ENCODE assay signal across 24 mouse cellular contexts in genomic region chr13:73252022-73252421, GRCm38 (mm10). TPM values are rescaled to one million over a fixed set of nuclear protein-coding genes. Genes with fewer than 3 reads are reported as not detected.
DNase-seq lines count a peak whose midpoint lies in the region; ATAC-seq and TF ChIP-seq lines count a peak whose summit lies in the region.
"Had no signal": no experiment of that assay in that cellular context is flagged by ENCODE, and none has a peak within 500 bp of the region (broad histone marks: within the 10 kb centered on the region; RNA-seq: fewer than 3 reads in every experiment).

No protein-coding gene starts in this region.

- H3K27ac ChIP-seq in forebrain, embryonic 11.5 days (ENCODE audit: low read depth, low read length) = no peak overlapping the region
- no peak overlapping the region for H3K27ac ChIP-seq in forebrain, embryonic 10.5 days
- H3K27ac ChIP-seq in kidney, adult 2 months (ENCODE audit: insufficient read depth, low read depth, low read length) = no peak overlapping the region
- no peak overlapping the region for H3K27ac ChIP-seq in kidney, embryonic 16.5 days (ENCODE audit: low read length)
- no peak overlapping the region for H3K27ac ChIP-seq in midbrain, postnatal 0 days (ENCODE audit: low read depth, low read length)
- H3K27ac ChIP-seq in midbrain, embryonic 16.5 days (ENCODE audit: low read length) = no peak overlapping the region
- H3K27ac ChIP-seq: forebrain, embryonic 13.5 days; heart, embryonic 15.5 days; hindbrain, embryonic 15.5 days; liver, embryonic 13.5 days; neural tube, embryonic 12.5 days; stomach, embryonic 15.5 days had no signal

- H3K27me3 ChIP-seq in forebrain, embryonic 11.5 days (ENCODE audit: control insufficient read depth, insufficient read depth, low read length) = peaks cover under 1% of the 10 kb centered on the region; the same call in 1 of the 2 replicates
- peaks cover 49% of the 10 kb centered on the region for H3K27me3 ChIP-seq in forebrain, embryonic 10.5 days (ENCODE audit: poor library complexity, severe bottlenecking)
- no peaks in the 10 kb centered on the region for H3K27me3 ChIP-seq in kidney, adult 2 months (replicated peaks; ENCODE audit: control insufficient read depth, insufficient read depth, low read length)
- H3K27me3 ChIP-seq in kidney, embryonic 16.5 days (ENCODE audit: insufficient read depth, low read length) = peaks cover 43% of the 10 kb centered on the region
- peaks cover 6% of the 10 kb centered on the region; the same call in 1 of the 2 replicates for H3K27me3 ChIP-seq in midbrain, postnatal 0 days (ENCODE audit: insufficient read depth, low read length)
- peaks cover 9% of the 10 kb centered on the region for H3K27me3 ChIP-seq in midbrain, embryonic 16.5 days (ENCODE audit: control insufficient read depth, insufficient read depth, low read depth, low read length)

- H3K4me3 ChIP-seq in forebrain, embryonic 11.5 days (ENCODE audit: low read depth, low read length) = no peak overlapping the region
- H3K4me3 ChIP-seq in forebrain, embryonic 10.5 days = no peak overlapping the region
- H3K4me3 ChIP-seq in kidney, adult 2 months (ENCODE audit: insufficient read depth, low read depth, low read length) = no peak overlapping the region
- no peak overlapping the region for H3K4me3 ChIP-seq in kidney, embryonic 16.5 days (ENCODE audit: low read length)
- no peak overlapping the region for H3K4me3 ChIP-seq in midbrain, postnatal 0 days (ENCODE audit: low read depth, low read length)
- H3K4me3 ChIP-seq in midbrain, embryonic 16.5 days (ENCODE audit: low read depth, low read length) = no peak overlapping the region
- H3K4me3 ChIP-seq: forebrain, embryonic 13.5 days; heart, embryonic 15.5 days; hindbrain, embryonic 15.5 days; liver, embryonic 13.5 days; neural tube, embryonic 12.5 days; stomach, embryonic 15.5 days had no signal

- TF ChIP-seq POLR2A in kidney, adult 2 months (IDR thresholded peaks at IDR 0.05; ENCODE audit: low read depth, low read length) = no peak

- no peak overlapping the region for H3K4me2 ChIP-seq in forebrain, embryonic 11.5 days (ENCODE audit: low read depth, low read length, severe bottlenecking)
- no peak overlapping the region for H3K4me2 ChIP-seq in kidney, embryonic 16.5 days (replicated peaks; ENCODE audit: low read depth, low read length)
- H3K4me2 ChIP-seq in midbrain, postnatal 0 days (ENCODE audit: low read depth, low read length, poor library complexity, severe bottlenecking) = no peak overlapping the region
- H3K4me2 ChIP-seq in midbrain, embryonic 16.5 days (ENCODE audit: low read length) = no peak overlapping the region
- H3K4me2 ChIP-seq: forebrain, embryonic 13.5 days; heart, embryonic 15.5 days; hindbrain, embryonic 15.5 days; liver, embryonic 13.5 days; neural tube, embryonic 12.5 days; stomach, embryonic 15.5 days had no signal

- H3K9me3 ChIP-seq in forebrain, embryonic 11.5 days (ENCODE audit: control insufficient read depth, low read length) = no peaks in the 10 kb centered on the region
- H3K9me3 ChIP-seq in forebrain, embryonic 10.5 days = no peaks in the 10 kb centered on the region
- H3K9me3 ChIP-seq in kidney, embryonic 16.5 days (ENCODE audit: low read length) = no peaks in the 10 kb centered on the region
- H3K9me3 ChIP-seq in midbrain, postnatal 0 days (ENCODE audit: low read length) = no peaks in the 10 kb centered on the region
- H3K9me3 ChIP-seq in midbrain, embryonic 16.5 days (replicated peaks; ENCODE audit: control insufficient read depth, low read length, poor library complexity, severe bottlenecking) = no peaks in the 10 kb centered on the region
- H3K9me3 ChIP-seq: forebrain, embryonic 13.5 days; heart, embryonic 15.5 days; hindbrain, embryonic 15.5 days; liver, embryonic 13.5 days; neural tube, embryonic 12.5 days; stomach, embryonic 15.5 days had no signal

- DNase-seq in forebrain, embryonic 11.5 days (ENCODE audit: low spot score) = peak; percentile 49
- no peak for DNase-seq in forebrain, embryonic 10.5 days (ENCODE audit: extremely low spot score, low spot score)
- DNase-seq in kidney, adult 2 months = no peak
- no peak for DNase-seq in midbrain, postnatal 0 days (ENCODE audit: low spot score)
- no peak for DNase-seq in embryo, embryonic 10.5 days (ENCODE audit: low spot score)
- DNase-seq in urinary bladder, postnatal 10 days (ENCODE audit: low spot score) = no peak
- DNase-seq: cerebellum, adult 9-10 months; embryo, embryonic 11 days; liver, embryonic 13.5 days; lung, postnatal 14 days; spleen, adult 18-20 months; thymus, postnatal 14 days had no signal

- TF ChIP-seq CTCF in kidney, adult 2 months (conservative IDR thresholded peaks at IDR 0.05; ENCODE audit: insufficient read depth, insufficient read length, low read depth, low read length) = 0 out of 2 replicates have a peak, but pooled peaks have one; percentile 29
- peak; percentile 38 for TF ChIP-seq CTCF in midbrain, postnatal 0 days (IDR thresholded peaks at IDR 0.05)

- no peak overlapping the region for H3K9ac ChIP-seq in forebrain, embryonic 11.5 days (ENCODE audit: low read length)
- H3K9ac ChIP-seq in kidney, embryonic 16.5 days (replicated peaks; ENCODE audit: low read length) = no peak overlapping the region
- no peak overlapping the region for H3K9ac ChIP-seq in midbrain, postnatal 0 days (replicated peaks; ENCODE audit: low read length, poor library complexity, severe bottlenecking)
- H3K9ac ChIP-seq in midbrain, embryonic 16.5 days (ENCODE audit: low read depth, low read length) = no peak overlapping the region
- H3K9ac ChIP-seq: forebrain, embryonic 13.5 days; heart, embryonic 15.5 days; hindbrain, embryonic 15.5 days; liver, embryonic 13.5 days; neural tube, embryonic 12.5 days; stomach, embryonic 15.5 days had no signal

- WGBS in forebrain, embryonic 11.5 days = 62% methylated on average over 5 of the region's 5 CpGs
- 64% methylated on average over 5 of the region's 5 CpGs for WGBS in forebrain, embryonic 10.5 days
- 56% methylated on average over 5 of the region's 5 CpGs for WGBS in kidney, adult 2 months
- 57% methylated on average over 5 of the region's 5 CpGs for WGBS in kidney, embryonic 16.5 days
- 68% methylated on average over 5 of the region's 5 CpGs for WGBS in midbrain, postnatal 0 days
- 51% methylated on average over 5 of the region's 5 CpGs for WGBS in midbrain, embryonic 16.5 days

- no peaks in the 10 kb centered on the region for H3K4me1 ChIP-seq in forebrain, embryonic 11.5 days (replicated peaks; ENCODE audit: control insufficient read depth, insufficient read depth, low read length)
- no peaks in the 10 kb centered on the region for H3K4me1 ChIP-seq in forebrain, embryonic 10.5 days
- H3K4me1 ChIP-seq in kidney, adult 2 months (ENCODE audit: control insufficient read depth, insufficient read depth, low read length) = no peaks in the 10 kb centered on the region
- H3K4me1 ChIP-seq in kidney, embryonic 16.5 days (ENCODE audit: insufficient read depth, low read length) = no peaks in the 10 kb centered on the region
- no peaks in the 10 kb centered on the region for H3K4me1 ChIP-seq in midbrain, postnatal 0 days (ENCODE audit: insufficient read depth, low read length)
- no peaks in the 10 kb centered on the region for H3K4me1 ChIP-seq in midbrain, embryonic 16.5 days (ENCODE audit: control insufficient read depth, insufficient read depth, low read length)
- H3K4me1 ChIP-seq: forebrain, embryonic 13.5 days; heart, embryonic 15.5 days; hindbrain, embryonic 15.5 days; liver, embryonic 13.5 days; neural tube, embryonic 12.5 days; stomach, embryonic 15.5 days had no signal

- ATAC-seq in forebrain, embryonic 11.5 days (replicated peaks; ENCODE audit: low FRiP score) = no peak
- ATAC-seq in kidney, embryonic 16.5 days (ENCODE audit: low FRiP score, low TSS enrichment) = no peak
- no peak for ATAC-seq in midbrain, postnatal 0 days (ENCODE audit: low FRiP score)
- ATAC-seq in midbrain, embryonic 16.5 days = no peak
- ATAC-seq: forebrain, embryonic 13.5 days; Patski had no signal

- no peaks in the 10 kb centered on the region for H3K36me3 ChIP-seq in forebrain, embryonic 11.5 days (ENCODE audit: control insufficient read depth, insufficient read depth, low read length)
- no peaks in the 10 kb centered on the region for H3K36me3 ChIP-seq in forebrain, embryonic 10.5 days (replicated peaks)
- H3K36me3 ChIP-seq in kidney, adult 2 months (ENCODE audit: control insufficient read depth, insufficient read depth, low read length) = no peaks in the 10 kb centered on the region
- no peaks in the 10 kb centered on the region for H3K36me3 ChIP-seq in kidney, embryonic 16.5 days (ENCODE audit: insufficient read depth, low read length)
- H3K36me3 ChIP-seq in midbrain, postnatal 0 days (ENCODE audit: insufficient read depth, low read length) = no peaks in the 10 kb centered on the region
- H3K36me3 ChIP-seq in midbrain, embryonic 16.5 days (ENCODE audit: control insufficient read depth, insufficient read depth, low read length) = no peaks in the 10 kb centered on the region
- H3K36me3 ChIP-seq: heart, embryonic 15.5 days; hindbrain, embryonic 15.5 days; liver, embryonic 13.5 days; neural tube, embryonic 12.5 days; stomach, embryonic 15.5 days had no signal

RNA-seq across cellular contexts. Expression of gene Irx4, which starts 8.3 kb away (rescaled TPM):
- polyA plus RNA-seq in forebrain, embryonic 11.5 days (2014; fragmentation: Nextera tagmentation; extraction: Ambion mirVana) = 1.2 and 1.8 TPM in 2 replicates
- polyA plus RNA-seq in forebrain, embryonic 10.5 days (2016; fragmentation: Nextera tagmentation; extraction: Ambion mirVana) = 0.93 and 1.1 TPM in 2 replicates
- polyA plus RNA-seq in kidney, adult 2 months (2012; rRNA removed) = 0.16 and 0.26 TPM in 2 replicates
- polyA plus RNA-seq in kidney, embryonic 16.5 days (2015; fragmentation: Nextera tagmentation; extraction: Ambion mirVana) = 0.30 and 0.42 TPM in 2 replicates
- 2.8 and 2.9 TPM in 2 replicates for total RNA-seq in midbrain, postnatal 0 days (2014; rRNA removed)
- 0.63 and 1.0 TPM in 2 replicates for polyA plus RNA-seq in midbrain, postnatal 0 days (2015; fragmentation: Nextera tagmentation; extraction: Ambion mirVana)
- polyA plus RNA-seq in midbrain, embryonic 16.5 days (2015; fragmentation: Nextera tagmentation; extraction: Ambion mirVana) = 0.87 and 1.4 TPM in 2 replicates
- total RNA-seq: adrenal gland, postnatal 4 days; granulocyte monocyte progenitor cell, adult 5-6 weeks; left cerebral cortex, postnatal 36 days; monocyte, adult 5-6 weeks had no signal
- polyA plus RNA-seq: forebrain, embryonic 13.5 days; Patski had no signal
